ENCODE assay signal across 29 mouse cellular contexts in the genomic region with DNA sequence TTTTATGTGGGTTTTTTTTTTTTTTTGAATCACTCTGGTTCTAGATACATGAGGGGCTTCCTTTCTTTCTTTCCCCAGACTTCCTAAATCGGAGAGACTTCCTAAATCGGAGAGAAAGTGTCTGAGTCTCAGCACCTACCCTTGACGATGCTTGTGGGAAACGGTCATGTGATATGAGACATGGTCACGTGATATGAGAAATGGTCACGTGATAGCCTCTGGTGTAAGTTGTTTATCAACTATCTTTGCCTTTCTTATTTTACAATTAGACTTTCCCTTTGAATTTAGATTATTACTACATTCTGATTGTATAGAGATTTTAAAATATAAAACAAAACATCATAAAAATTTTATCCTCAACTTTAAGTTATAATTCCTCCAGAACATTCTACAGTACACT.
"Had no signal": no experiment of that assay in that cellular context is flagged by ENCODE, and none has a peak within 500 bp of the region (broad histone marks: within the 10 kb centered on the region; RNA-seq: fewer than 3 reads in every experiment).

No protein-coding gene starts in this region.

- DNase-seq: left cerebral cortex, postnatal 4 days; liver; liver, embryonic 13.5 days; liver, postnatal 0 days; lung, adult 18-20 months; lung, embryonic 14.5 days; lung, postnatal 10 days; lung, postnatal 14 days; lung, postnatal 36 days; lung, postnatal 4 days; midbrain, embryonic 14.5 days had no signal

- H3K36me3 ChIP-seq: limb, embryonic 10.5 days; limb, embryonic 12.5 days; limb, embryonic 13.5 days; limb, embryonic 15.5 days; liver, embryonic 12.5 days; liver, embryonic 13.5 days; liver, embryonic 15.5 days; lung, embryonic 15.5 days; midbrain, embryonic 10.5 days; midbrain, embryonic 12.5 days; midbrain, embryonic 13.5 days; midbrain, embryonic 15.5 days; neural tube, embryonic 12.5 days; neural tube, embryonic 13.5 days had no signal

- H3K4me1 ChIP-seq: limb, embryonic 10.5 days; limb, embryonic 12.5 days; limb, embryonic 13.5 days; limb, embryonic 15.5 days; liver, embryonic 12.5 days; liver, embryonic 13.5 days; liver, embryonic 15.5 days; lung, embryonic 15.5 days; megakaryocyte, embryonic 14.5 days; neural tube, embryonic 12.5 days had no signal

- H3K9ac ChIP-seq: limb, embryonic 12.5 days; limb, embryonic 13.5 days; limb, embryonic 15.5 days; liver, embryonic 12.5 days; liver, embryonic 13.5 days; liver, embryonic 14.5 days; liver, embryonic 15.5 days; liver, postnatal 0 days; lung, embryonic 14.5 days; lung, embryonic 15.5 days; midbrain, embryonic 12.5 days; midbrain, embryonic 13.5 days; midbrain, embryonic 15.5 days; neural tube, embryonic 12.5 days; neural tube, embryonic 13.5 days had no signal

- H3K4me3 ChIP-seq: limb, embryonic 10.5 days; limb, embryonic 12.5 days; limb, embryonic 13.5 days; limb, embryonic 15.5 days; liver, embryonic 12.5 days; liver, embryonic 13.5 days; liver, embryonic 15.5 days; lung, embryonic 15.5 days; megakaryocyte, embryonic 14.5 days; midbrain, embryonic 10.5 days; midbrain, embryonic 12.5 days; midbrain, embryonic 13.5 days; midbrain, embryonic 15.5 days; neural tube, embryonic 12.5 days; neural tube, embryonic 13.5 days had no signal

- H3K4me2 ChIP-seq: limb, embryonic 12.5 days; limb, embryonic 13.5 days; limb, embryonic 15.5 days; liver, embryonic 11.5 days; liver, embryonic 12.5 days; liver, embryonic 13.5 days; liver, embryonic 15.5 days; lung, embryonic 14.5 days; lung, embryonic 15.5 days; midbrain, embryonic 11.5 days; midbrain, embryonic 12.5 days; midbrain, embryonic 13.5 days; midbrain, embryonic 15.5 days; neural tube, embryonic 12.5 days; neural tube, embryonic 13.5 days had no signal

- H3K27me3 ChIP-seq: limb, embryonic 12.5 days; limb, embryonic 13.5 days; limb, embryonic 15.5 days; liver, embryonic 12.5 days; liver, embryonic 13.5 days; liver, embryonic 15.5 days; lung, embryonic 15.5 days; megakaryocyte, embryonic 14.5 days; midbrain, embryonic 12.5 days; midbrain, embryonic 13.5 days; midbrain, embryonic 15.5 days; neural tube, embryonic 12.5 days; neural tube, embryonic 13.5 days had no signal

- H3K27ac ChIP-seq: limb, embryonic 10.5 days; limb, embryonic 12.5 days; limb, embryonic 13.5 days; limb, embryonic 15.5 days; liver, embryonic 12.5 days; liver, embryonic 13.5 days; liver, embryonic 14.5 days; liver, embryonic 15.5 days; lung, embryonic 15.5 days; macrophage; midbrain, embryonic 10.5 days; midbrain, embryonic 12.5 days; midbrain, embryonic 13.5 days; midbrain, embryonic 15.5 days; neural tube, embryonic 12.5 days; neural tube, embryonic 13.5 days had no signal

- H3K9me3 ChIP-seq: limb, embryonic 10.5 days; limb, embryonic 12.5 days; limb, embryonic 13.5 days; limb, embryonic 15.5 days; liver, embryonic 12.5 days; liver, embryonic 13.5 days; liver, embryonic 15.5 days; lung, embryonic 15.5 days; megakaryocyte, embryonic 14.5 days; midbrain, embryonic 10.5 days; midbrain, embryonic 12.5 days; midbrain, embryonic 13.5 days; midbrain, embryonic 15.5 days; neural tube, embryonic 12.5 days; neural tube, embryonic 13.5 days had no signal
